Mouse (Mus musculus): ENCODE results near the gene Mageb1.
"Not testable (repeated sequence)": the region's sequence is repeated elsewhere in the genome, so short reads cannot be mapped to it uniquely, and the experiment has no call there.

The Mageb1 gene

GRCm38 (mm10) chrX:92016233-92016632 lies at the start of gene Mageb1:
Gene Mageb1 (minus strand): TSS chrX:92016333.
- DNase-seq, result not testable (repeated sequence)

Data from thymus, postnatal 14 days (tissue).